Mouse (Mus musculus) T-helper 2 cell (primary cell): ENCODE data around the gene Trim7.

ENCODE experiments used
- in situ Hi-C: fragments of 300-600 bp; cut with MboI, MseI; formaldehyde crosslinking; loops from one replicate; pipeline ENCODE4 v1.15.1; 2025; ENCODE audit warnings: high pct_unique_total_duplicates

Trim7 gene

DNA sequence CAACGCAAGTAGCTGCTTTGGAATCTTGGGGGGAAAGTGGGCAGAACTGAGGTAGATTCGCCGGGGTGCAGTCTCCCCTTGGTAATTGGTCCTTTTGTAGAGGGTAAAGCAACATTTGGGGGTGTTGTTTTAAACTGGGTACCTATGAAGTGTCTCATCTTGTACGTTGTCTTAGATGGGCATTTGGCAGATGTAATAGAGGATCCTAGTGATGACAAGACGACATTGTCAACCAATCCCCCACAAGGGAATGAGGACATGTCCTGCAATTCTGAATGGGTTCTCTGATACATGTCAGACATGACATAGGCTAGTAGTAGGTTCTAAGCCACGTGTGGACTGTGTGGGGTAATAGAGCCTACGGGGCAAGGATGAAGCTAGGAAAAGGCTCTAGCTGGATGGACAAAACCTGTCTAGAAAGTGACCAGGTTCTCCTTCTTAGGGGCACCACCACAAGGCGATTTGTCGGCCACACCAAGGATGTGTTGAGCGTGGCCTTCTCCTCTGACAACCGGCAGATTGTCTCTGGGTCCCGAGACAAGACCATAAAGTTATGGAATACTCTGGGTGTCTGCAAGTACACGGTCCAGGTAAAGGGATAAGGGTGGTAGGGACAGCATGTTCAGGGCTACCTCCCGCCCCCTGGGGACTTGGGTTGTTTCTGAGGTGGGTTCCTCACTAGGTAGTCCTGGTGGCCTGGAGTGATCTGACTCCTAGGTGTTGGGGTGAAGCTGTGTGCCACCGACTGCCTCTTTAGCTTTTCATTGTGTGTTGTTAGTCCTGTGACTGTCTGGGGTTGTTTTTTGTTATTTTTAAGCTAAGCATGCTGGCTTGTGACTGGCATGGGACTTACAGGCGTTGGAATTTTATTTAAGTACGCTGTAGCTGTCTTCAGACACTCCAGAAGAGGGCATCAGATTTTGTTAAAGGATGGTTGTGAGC, 23.8 kb upstream of the Trim7 start:
- in situ Hi-C loops, result loop anchor here (5.0 to 25.0 kb wide), 2 partner anchors 445 to 910 kb away; partner anchors contain the start of gene Cnot6

DNA sequence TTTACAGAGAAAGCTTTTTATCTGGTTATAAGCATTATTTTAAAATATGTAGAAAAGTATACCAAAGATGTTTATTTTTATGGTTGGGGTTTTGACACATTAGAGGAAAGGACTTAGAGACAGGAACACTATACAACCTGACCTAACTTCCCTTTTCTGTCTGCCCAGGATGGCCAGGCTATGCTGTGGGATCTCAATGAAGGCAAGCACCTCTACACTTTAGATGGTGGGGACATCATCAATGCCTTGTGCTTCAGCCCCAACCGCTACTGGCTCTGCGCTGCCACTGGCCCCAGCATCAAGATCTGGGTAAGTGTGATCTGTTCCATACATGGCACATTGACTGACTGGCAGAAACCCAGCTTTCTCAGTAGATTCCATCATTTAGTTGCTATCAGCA, 22.0 kb upstream of the Trim7 start:
- in situ Hi-C loops, result loop anchor here (5.0 to 25.0 kb wide), 2 partner anchors 443 to 908 kb away; partner anchors contain the start of gene Cnot6

DNA sequence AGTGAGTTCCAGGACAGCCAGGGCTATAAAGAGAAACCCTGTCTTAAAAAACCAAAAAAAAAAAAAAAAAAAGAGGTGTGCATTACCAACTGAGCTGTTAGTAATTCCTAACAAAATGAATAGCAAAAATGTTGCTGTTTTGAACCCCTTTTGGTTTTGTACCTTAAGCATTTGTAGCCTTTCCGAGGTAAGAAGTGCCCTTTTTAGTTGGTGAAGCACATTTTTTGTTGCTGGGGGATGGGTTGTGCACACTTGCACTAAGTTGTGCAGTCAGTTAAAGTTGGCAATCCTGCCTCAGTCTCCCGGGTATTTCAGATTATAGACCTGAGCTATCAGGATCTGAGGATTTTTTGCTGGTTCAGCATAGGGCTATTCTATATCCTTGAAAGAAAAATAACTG, 21.0 kb upstream of the Trim7 start:
- in situ Hi-C loops, result loop anchor here (5.0 to 25.0 kb wide), 2 partner anchors 442 to 907 kb away; partner anchors contain the start of gene Cnot6

DNA sequence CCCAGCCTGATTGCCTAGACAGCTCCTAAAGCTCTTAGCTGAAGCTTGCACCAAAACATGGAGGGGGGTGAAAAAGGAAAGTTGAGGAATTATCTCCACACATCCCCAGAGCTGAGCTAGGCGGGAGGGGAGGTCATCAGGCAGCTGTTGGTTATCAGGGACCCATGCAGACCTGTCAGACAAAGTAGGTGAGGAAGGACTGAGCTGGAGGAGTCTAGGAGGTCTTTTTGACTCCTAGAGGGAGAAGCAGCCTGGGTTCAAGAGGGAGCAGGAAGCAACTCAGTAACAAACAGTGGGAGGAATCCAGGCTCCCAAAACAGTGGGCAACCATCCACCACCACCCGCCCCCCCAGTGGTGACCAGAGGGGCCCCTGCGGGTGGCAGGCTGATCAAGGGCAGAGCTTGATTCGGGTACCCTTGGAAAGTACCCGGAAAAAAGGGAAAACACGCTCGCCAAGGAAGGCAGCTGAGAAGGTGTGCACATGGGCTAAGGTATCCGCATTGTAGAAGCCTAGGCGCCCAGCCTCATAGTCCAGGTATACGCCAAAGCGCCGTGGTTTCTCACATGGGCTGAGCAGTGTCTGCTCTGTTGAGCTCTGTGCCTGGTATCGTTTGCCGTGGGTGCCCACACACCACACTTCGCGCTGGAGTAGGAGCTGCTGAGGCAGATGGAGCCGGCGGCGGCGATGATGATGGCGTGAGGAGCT, 18.9 kb upstream of the Trim7 start:
- in situ Hi-C loops, result loop anchor here (25.0 kb wide), 1 partner anchor 905 kb away; the partner anchor contains the start of gene Cnot6

DNA sequence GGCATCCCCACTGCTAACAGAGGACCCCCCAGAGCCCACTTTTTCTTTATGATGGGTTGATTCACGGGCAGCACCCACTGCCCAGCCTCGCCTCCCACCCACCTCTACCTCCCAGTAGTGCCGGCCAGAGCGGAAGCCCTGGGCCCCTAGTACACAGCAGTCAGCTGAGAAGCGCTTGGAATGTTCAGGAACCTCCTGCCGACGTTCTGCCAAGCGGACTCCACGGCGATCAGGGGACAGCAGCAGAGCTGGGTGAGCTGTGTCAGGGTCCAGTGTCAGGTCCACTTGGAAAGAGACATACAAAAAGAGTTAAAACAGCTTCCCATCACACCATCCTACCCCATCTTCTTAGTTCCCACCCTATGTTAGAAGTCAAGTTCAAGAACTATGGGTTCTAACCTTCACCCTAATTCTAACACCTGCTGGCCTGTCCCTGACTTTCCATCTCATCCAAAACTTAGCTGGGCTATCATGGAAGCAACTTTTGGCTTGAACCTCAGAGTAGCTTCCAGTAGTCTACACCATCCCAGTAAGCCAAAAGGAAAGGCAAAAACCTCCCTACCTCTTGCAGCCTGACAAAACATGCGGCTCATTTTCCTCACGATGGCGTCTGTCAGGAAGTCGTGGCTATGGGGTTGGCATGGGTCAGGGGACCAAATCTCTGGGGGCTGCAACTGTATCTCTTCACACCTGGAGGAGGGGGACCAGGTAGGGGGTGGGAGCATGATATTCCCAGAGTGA, 18.2 kb upstream of the Trim7 start:
- in situ Hi-C loops, result loop anchor here (25.0 kb wide), 1 partner anchor 905 kb away; the partner anchor contains the start of gene Cnot6

DNA sequence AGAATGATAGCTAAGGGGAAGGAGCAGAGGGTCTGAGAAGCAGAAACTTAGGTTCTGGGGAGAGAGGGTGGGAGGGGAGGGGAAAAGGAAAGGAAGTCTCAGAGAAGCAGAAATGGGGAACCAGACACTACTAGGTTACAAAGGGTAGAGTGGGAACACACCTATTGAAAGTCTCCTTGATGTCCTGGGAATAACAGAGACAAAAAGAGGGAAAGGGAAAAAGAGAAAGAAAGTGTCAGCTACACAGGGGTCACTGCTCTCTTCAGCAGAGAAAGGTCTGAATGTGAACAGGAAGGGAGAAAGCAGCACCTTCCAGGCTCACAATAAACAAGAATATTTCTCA, 17.7 kb upstream of the Trim7 start:
- in situ Hi-C loops, result loop anchor here (25.0 kb wide), 1 partner anchor 904 kb away; the partner anchor contains the start of gene Cnot6

DNA sequence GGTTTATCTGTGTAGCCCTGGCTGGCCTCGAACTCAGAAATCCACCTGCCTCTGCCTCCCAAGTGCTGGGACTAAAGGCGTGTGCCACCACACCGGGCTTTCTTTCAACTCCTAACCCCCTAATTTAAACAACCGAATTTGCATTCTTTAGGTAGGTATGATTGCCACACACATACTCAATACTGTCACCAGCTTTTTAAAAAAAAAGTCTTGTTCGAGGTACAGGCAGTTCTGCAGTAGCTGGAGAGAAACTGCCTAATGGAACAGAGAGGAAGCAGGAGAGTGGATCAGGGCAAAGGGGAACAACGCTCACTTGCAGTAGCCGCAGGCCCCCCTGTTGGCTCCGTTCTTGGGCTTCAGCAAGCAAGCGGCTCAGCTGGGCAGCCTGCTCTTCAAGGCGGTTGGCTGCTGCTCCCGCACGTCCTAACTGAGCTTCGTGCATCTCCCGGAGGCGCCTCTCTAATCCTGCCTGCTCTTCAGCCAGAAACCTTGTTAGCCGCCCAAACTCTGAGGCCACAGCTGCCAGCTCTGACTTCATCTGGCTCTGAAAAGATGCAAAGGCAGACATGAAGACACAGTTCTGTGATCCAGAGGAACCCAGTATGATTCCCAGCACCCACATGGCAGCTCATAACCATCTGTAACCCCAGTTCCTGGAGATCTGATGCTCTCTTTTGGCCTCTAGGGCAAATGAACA, 17.1 kb upstream of the Trim7 start:
- in situ Hi-C loops, result loop anchor here (25.0 kb wide), 1 partner anchor 903 kb away; the partner anchor contains the start of gene Cnot6

DNA sequence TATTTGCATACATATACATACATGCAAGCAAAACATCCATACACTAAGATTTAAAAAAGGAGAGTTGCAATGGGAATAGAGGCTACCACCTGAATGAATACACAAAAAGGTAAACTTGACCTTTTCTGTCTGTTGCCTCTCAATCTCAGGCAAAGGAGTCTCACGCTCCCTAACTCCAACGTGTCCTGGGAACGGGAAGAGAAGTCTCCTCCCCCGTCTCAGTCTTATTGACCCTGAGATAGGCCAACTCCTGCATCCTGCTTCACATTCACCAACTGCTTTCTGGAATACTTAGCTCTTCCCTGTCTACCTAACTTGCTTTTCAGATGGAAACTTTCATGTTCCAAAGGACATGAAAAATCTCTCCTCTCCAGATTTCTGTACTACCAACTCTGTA, 16.5 kb upstream of the Trim7 start:
- in situ Hi-C loops, result loop anchor here (25.0 kb wide), 1 partner anchor 903 kb away; the partner anchor contains the start of gene Cnot6

DNA sequence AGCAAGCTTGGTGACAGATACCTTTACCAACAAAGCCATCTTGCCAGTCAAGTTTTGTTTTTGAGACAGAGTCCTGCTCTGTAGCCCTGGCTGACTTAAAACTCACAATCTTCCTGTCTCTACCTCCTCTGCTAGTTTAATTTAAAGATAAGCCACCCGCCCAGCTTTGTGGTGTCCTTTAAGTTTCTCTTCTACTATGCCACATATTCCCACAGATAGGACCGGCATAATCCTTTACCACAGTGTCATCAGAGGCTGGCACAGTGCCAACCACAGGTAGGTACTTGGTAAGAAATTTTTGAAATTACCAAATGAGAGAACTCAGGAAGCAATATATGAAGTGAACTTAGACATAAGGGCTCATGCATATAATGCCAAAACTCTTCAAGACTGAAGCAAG, 15.8 kb upstream of the Trim7 start:
- in situ Hi-C loops, result loop anchor here (10.0 to 25.0 kb wide), 2 partner anchors 902 to 1495 kb away; partner anchors contain the start of gene Cnot6

DNA sequence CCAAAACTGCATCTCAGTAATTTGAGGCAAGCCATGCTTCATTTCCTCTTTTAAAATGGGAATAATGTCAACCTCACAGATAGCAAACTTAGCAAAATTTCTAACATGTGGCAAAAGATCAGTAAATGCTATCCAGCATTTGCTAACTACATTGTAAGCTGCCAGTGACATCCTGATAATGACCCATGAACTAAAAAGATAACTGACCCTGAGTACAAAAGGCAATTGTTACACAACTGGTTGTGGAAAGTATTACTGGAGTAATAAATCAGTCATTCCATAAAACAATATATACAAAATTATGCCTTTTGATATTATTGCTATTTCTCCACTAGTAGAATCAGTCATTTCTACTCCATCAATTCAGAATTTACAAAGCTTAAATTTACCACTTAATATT, 12.2 kb upstream of the Trim7 start:
- in situ Hi-C loops, result loop anchor here (10.0 to 25.0 kb wide), 2 partner anchors 899 to 1491 kb away; partner anchors contain the start of gene Cnot6

DNA sequence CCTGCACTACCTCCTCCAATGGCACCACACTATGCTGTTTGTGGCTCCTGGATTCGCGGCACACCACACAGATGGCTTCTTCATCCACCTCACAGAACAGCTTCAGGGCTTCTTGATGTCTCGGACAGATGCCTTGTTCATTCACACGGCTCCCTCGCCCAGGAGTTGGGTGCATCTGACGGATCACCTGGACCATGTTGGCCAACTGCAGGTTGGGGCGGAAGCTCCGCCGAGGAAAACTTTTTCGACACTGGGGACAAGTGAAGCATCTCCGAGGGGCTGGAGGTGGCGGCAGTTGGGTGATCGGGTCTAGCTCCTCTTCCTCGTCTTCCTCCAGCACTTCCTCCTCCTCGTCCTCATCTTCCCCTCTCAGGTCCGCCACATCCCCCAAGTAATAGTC, 10.1 kb upstream of the Trim7 start:
- in situ Hi-C loops, result loop anchor here (5.0 to 25.0 kb wide), 3 partner anchors 41 to 1489 kb away; partner anchors contain the start of gene Cnot6

DNA sequence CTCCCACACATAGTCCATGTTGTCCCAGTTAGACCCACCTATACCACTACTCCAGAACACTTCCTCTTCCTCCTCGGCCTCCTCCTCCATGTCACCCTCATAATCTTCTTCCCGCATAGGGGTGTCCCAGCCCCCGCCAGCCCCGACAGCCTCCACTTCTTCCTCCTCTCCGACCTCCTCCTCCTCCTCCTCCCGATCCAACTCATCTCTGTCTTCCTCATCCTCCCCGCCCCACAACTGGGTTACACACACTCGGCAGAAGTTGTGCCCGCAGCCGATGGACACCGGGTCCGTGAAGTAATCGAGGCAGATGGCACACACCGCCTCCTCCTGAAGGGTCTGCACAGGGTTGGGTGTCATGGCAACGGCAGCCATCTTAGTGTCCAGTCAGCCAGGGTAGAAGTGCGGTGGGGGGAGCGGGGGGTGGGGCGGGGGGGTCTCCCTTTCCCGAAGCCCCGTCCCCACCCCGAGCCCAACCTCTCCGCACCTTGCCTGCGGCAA, 9.6 kb upstream of the Trim7 start:
- in situ Hi-C loops, result loop anchor here (5.0 to 25.0 kb wide), 3 partner anchors 41 to 1488 kb away; partner anchors contain the start of gene Cnot6

DNA sequence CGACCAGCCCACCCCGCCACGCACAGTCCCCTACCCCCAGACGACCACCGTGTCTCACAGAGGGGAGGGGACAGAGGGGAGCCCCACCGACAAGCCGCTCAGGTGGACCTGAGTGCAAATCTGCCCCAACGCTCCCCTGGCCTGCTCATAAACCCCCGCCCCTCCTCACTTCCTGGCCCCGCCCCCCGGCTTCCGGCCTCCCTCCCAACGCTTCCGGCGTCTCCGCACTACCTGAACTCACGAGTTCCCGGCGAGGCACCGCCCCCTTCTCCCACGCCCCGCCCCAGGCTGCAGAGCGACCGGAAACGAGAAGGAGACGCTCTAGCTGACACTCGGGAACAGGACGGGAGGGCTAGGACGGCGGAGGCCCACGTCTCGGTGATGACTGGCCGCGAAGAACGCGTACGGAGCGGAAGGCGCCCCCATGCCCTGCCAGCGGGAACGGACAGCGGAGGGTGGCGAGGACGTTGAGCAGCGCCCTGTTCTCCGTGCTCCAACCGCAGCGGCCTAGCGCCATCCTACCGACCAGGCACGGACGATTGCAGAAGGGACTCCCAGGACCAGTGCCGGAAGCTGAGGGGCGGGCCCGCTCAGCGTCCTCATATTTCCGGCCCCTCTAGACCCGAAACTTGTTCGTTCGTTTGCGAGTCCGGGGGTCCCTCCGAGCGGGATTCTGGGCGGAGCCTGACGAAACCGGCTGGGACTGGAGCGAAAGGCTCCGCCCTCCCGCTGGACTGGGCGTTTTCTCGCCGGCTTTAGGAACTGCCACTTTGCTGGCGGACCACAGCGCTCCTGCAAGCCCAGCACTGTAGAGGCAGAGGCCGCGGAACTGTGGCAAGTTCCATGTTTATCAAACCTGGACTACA, 8.9 kb upstream of the Trim7 start, which contains the start of gene Trim41:
TSS of gene Trim41 (minus strand) at position 554 of the 866 bp plus-strand sequence.
- in situ Hi-C loops, result loop anchor here (5.0 to 25.0 kb wide), 3 partner anchors 40 to 1488 kb away; partner anchors contain the start of gene Cnot6

DNA sequence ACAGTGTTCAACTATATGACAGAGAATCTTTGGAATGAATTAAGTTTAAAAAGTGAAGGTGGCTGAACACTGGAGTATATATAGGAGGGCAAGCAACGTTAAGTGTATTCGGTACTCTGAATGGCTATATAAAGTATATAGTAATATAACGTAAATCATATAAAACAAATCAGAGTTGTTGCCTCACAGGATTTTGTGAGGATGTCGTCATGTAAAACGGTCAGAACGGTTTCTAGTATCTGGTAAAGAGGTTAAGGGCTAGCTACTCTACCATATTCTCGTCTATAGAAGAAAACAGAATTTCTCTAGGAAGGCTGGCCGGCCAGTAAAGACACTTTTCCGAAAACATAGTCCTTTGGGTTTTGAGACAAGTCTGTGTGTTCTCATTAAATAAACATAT, 8.1 kb upstream of the Trim7 start:
- in situ Hi-C loops, result loop anchor here (5.0 to 25.0 kb wide), 3 partner anchors 40 to 1487 kb away; partner anchors contain the start of gene Cnot6

DNA sequence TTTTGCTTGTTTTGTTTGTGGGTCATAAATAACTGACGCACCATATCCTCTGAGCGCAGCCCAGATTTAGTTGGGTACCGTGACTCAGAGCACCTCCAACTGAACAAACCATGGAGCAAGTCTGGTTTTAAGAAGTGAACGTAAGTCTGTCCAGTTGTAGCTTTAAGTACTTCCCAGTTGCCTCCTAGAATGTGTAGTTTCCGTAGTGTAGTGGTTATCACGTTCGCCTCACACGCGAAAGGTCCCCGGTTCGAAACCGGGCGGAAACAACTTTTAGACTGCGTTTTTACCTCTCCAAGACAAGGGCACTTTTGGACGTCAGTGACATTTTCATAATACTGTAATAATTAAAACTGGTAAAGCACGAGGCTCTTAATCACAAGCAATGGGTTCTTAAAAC, 7.6 kb upstream of the Trim7 start:
- in situ Hi-C loops, result loop anchor here (5.0 to 25.0 kb wide), 3 partner anchors 39 to 1486 kb away; partner anchors contain the start of gene Cnot6

DNA sequence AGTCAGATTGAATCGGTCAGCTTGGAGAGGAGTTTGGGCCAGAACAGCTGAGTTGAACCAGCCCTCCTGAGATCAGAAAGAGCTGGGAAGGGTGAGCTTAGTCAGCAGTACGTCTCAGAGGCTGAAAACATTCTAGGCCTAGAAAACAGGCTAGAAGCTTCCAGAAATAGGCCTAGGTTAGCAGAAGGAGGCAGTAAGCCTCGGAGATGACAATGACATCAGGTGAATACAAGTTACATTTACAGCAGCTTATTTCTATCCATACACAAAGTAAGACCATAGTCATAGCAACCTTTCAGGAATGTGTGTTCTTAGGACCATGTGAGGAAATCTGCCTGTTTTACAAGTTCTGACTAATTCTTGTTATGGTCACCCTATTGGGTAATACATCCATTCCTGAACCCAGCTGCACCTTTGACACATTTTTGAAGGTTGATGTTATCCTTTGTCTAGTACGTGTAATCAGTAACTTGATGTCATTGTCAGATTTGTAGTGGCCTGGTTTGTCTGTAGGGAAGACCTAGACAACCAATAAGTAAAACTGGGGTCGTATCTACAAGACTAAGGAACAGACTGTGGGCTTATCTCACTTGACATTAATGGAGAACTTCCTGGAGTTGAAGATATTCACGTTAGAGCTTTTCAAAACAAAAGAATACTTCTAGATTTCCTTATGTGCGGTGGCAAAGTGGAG, 6.2 kb upstream of the Trim7 start:
- in situ Hi-C loops, result loop anchor here (5.0 to 25.0 kb wide), 3 partner anchors 38 to 1485 kb away; partner anchors contain the start of gene Cnot6

DNA sequence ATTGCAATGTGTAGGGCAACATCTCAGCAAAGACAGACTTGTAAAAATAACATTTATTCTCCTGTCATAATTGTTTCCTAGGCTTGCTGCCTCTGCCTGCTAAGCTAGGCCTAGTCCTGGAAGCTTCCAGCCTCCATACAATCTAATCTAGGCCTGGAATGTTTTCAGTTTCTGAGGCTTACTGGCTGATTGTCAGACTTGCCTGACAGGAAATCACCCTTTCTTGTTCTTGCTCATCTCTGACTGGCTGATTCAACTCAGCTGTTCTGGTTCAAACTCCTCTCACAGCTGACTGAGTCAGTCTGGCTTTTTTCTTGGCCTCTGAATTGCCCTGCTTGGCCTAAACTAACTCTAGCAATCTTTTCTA, 5.6 kb upstream of the Trim7 start:
- in situ Hi-C loops, result loop anchor here (25.0 kb wide), 1 partner anchor 892 kb away; the partner anchor contains the start of gene Cnot6

DNA sequence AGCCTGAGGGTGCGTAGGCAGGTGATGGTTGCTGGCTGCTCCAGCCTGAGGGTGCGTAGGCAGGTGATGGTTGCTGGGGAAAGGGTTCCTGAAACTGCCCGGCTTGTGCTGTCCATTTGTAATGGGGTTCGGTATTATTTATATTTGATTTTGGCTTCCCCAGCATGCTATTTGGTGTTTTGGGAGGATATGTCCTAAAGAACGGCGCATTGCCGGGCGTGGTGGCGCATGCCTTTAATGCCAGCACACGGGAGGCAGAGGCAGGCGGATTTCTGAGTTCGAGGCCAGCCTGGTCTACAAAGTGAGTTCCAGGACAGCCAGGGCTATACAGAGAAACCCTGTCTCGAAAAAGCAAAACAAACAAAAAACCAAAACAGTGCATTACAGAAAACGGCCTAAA, 4.6 kb upstream of the Trim7 start:
- in situ Hi-C loops, result loop anchor here (25.0 kb wide), 1 partner anchor 891 kb away; the partner anchor contains the start of gene Cnot6
